Mouse (Mus musculus) gastrocnemius, adult 2 months (tissue): ENCODE results near the gene Zfp106. TPM values are rescaled to one million over a fixed set of nuclear protein-coding genes. Genes with fewer than 3 reads are reported as not detected.
"Not testable (repeated sequence)": the region's sequence is repeated elsewhere in the genome, so short reads cannot be mapped to it uniquely, and the experiment has no call there.

Source experiments
- DNase-seq: peaks from one replicate; pipeline ENCODE4 v3.0.0; 2022
- H3K27ac ChIP-seq: fragments of 200-600 bp; 2 replicates; pipeline ENCODE4 v1.8.1; 2022; ENCODE audit warnings: mild to moderate bottlenecking
- H3K4me3 ChIP-seq: fragments of 200-600 bp; 2 replicates; pipeline ENCODE4 v1.8.1; 2022; ENCODE audit warnings: mild to moderate bottlenecking, moderate library complexity
- CTCF ChIP-seq: fragments of 200-600 bp; IDR thresholded peaks from 2 replicates; pipeline ENCODE4 v1.8.1; 2022; ENCODE audit warnings: antibody characterized with exemption, mild to moderate bottlenecking, moderate library complexity
- intact Hi-C: fragments of 180-260 bp; cut with DNase I; formaldehyde crosslinking; loops from one replicate; pipeline ENCODE4 v1.15.1; 2025
- long read RNA-seq, 2 experiments: library from polyadenylated mRNA; stranded (forward); transcript quantifications; one replicate each; pipeline ENCODE4 v2.0.0; 2021
- total RNA-seq, 2 experiments: library from RNA; stranded (reverse); gene quantifications; 2 replicates each; pipeline ENCODE4 v1.2.3; 2021

Gene Zfp106
- total RNA-seq, result 100 to 1,000 TPM; 635 to 796 TPM
- long read RNA-seq, experiment 1, full-length matches to known transcripts, result 80 of 604 reads
- long read RNA-seq, experiment 1, partial matches to known transcripts, result 167 of 604 reads
- long read RNA-seq, experiment 1, other reads (novel, unspliced or antisense), result 357 of 604 reads
- long read RNA-seq, experiment 2, full-length matches to known transcripts, result 54 of 579 reads
- long read RNA-seq, experiment 2, partial matches to known transcripts, result 166 of 579 reads
- long read RNA-seq, experiment 2, other reads (novel, unspliced or antisense), result 359 of 579 reads

GRCm38 (mm10) chr2:120563235-120563990 lies at the start of gene Zfp106:
TSS of gene Zfp106 (minus strand) at chr2:120563843.
- peak within 1 kb of the TSS; percentile 93 for H3K27ac ChIP-seq
- intact Hi-C loops, result loop anchor here (2.0 kb wide), 1 partner anchor 25 kb away; no protein-coding TSS in a partner anchor

GRCm38 (mm10) chr2:120608830-120609723 lies 45.4 kb upstream of the Zfp106 start, which contains the start of the genes Haus2 and Lrrc57:
TSS of gene Haus2 (plus strand) at chr2:120609383.
TSS of gene Lrrc57 (minus strand) at chr2:120609520.
- peak; percentile 94 for DNase-seq
- peak within 1 kb of the TSS; percentile 97 for H3K27ac ChIP-seq
- peak; percentile 37; the same call in 1 of the 2 replicates for TF ChIP-seq CTCF
- intact Hi-C loops, result loop anchor here (5.0 kb wide), 2 partner anchors 82 to 127 kb away; no protein-coding TSS in a partner anchor
- peak within 1 kb of the TSS; percentile 88 for H3K4me3 ChIP-seq

More at GRCm38 (mm10) chr2:120563235-120563990, at the start of gene Zfp106:
- TF ChIP-seq CTCF, result no peak
- DNase-seq, result peak; percentile 93
- peak within 1 kb of the TSS; percentile 99 for H3K4me3 ChIP-seq

GRCm38 (mm10) chr2:120606021-120606690 lies 42.5 kb upstream of the Zfp106 start:
- peak; percentile 54 for TF ChIP-seq CTCF
- no peak overlapping the region for H3K27ac ChIP-seq
- DNase-seq, result no peak
- no peak overlapping the region for H3K4me3 ChIP-seq
- intact Hi-C loops, result loop anchor here (5.0 kb wide), 2 partner anchors 79 to 124 kb away; no protein-coding TSS in a partner anchor

- DNase-seq, result no peak
- H3K27ac ChIP-seq, result no peak overlapping the region
- H3K4me3 ChIP-seq, result no peak overlapping the region
- TF ChIP-seq CTCF, result no peak
- intact Hi-C loops, result no loop called here
These were observed 35.9 kb upstream of the Zfp106 start for GRCm38 (mm10) chr2:120599506-120599905.

GRCm38 (mm10) chr2:120597734-120598133 lies 34.1 kb upstream of the Zfp106 start:
- TF ChIP-seq CTCF, result no peak

GRCm38 (mm10) chr2:120592227-120592626 lies 28.6 kb upstream of the Zfp106 start:
- no peak for TF ChIP-seq CTCF
- intact Hi-C loops, result no loop called here
- Histone ChIP-seq H3K27ac (no peak overlapping the region), H3K4me3 (no peak overlapping the region)
- no peak for DNase-seq

More at GRCm38 (mm10) chr2:120597734-120598133, 34.1 kb upstream of the Zfp106 start:
- no peak overlapping the region for H3K4me3 ChIP-seq
- no peak for DNase-seq
- no peak overlapping the region for H3K27ac ChIP-seq
- intact Hi-C loops, result no loop called here

- no peak for DNase-seq
- no peak overlapping the region for H3K27ac ChIP-seq
- no peak overlapping the region for H3K4me3 ChIP-seq
- intact Hi-C loops, result no loop called here
- TF ChIP-seq CTCF, result no peak
These were observed 26.1 kb upstream of the Zfp106 start for GRCm38 (mm10) chr2:120589759-120590158.

GRCm38 (mm10) chr2:120578286-120578685 lies 14.6 kb upstream of the Zfp106 start:
- DNase-seq, result no peak
- intact Hi-C loops, result no loop called here
- Histone ChIP-seq H3K27ac (peak overlapping the region; percentile 50; the same call in 1 of the 2 replicates), H3K4me3 (no peak overlapping the region)
- no peak for TF ChIP-seq CTCF

- no peak for TF ChIP-seq CTCF
These were observed 14.2 kb upstream of the Zfp106 start for GRCm38 (mm10) chr2:120577799-120578198.

GRCm38 (mm10) chr2:120575978-120576377 lies 12.3 kb upstream of the Zfp106 start:
- no peak for TF ChIP-seq CTCF
- intact Hi-C loops, result no loop called here
- H3K27ac ChIP-seq, result no peak overlapping the region
- no peak for DNase-seq
- H3K4me3 ChIP-seq, result no peak overlapping the region

More at GRCm38 (mm10) chr2:120577799-120578198, 14.2 kb upstream of the Zfp106 start:
- H3K4me3 ChIP-seq, result no peak overlapping the region
- H3K27ac ChIP-seq, result peak overlapping the region; percentile 50; the same call in 1 of the 2 replicates
- intact Hi-C loops, result no loop called here
- DNase-seq, result no peak

GRCm38 (mm10) chr2:120575121-120575520 lies 11.5 kb upstream of the Zfp106 start:
- no peak for DNase-seq
- no peak for TF ChIP-seq CTCF
- Histone ChIP-seq H3K4me3 (no peak overlapping the region), H3K27ac (peak overlapping the region; percentile 20; the same call in 1 of the 2 replicates)
- intact Hi-C loops, result no loop called here

- DNase-seq, intact Hi-C loops, H3K27ac ChIP-seq, H3K4me3 ChIP-seq: not testable (repeated sequence)
These were observed 8.5 kb upstream of the Zfp106 start for GRCm38 (mm10) chr2:120572161-120572560.
